Mouse (Mus musculus) subcutaneous adipose tissue, adult 2 months (tissue): ENCODE data around the gene Ndufc2. TPM values are rescaled to one million over a fixed set of nuclear protein-coding genes. Genes with fewer than 3 reads are reported as not detected.

ENCODE experiments used
- polyA plus RNA-seq: library from polyadenylated mRNA; depleted of rRNA; stranded (reverse); fragments of >200 nt; gene quantifications from 2 replicates; pipeline ENCODE4 v1.2.3, GENCODE M21; 2012; ENCODE audit warnings: low replicate concordance; rRNA removed

The Ndufc2 gene
- polyA plus RNA-seq, result 163 and 166 TPM in 2 replicates

GRCm38 (mm10) chr7:97399960-97400715, at the start of gene Ndufc2:
Ndufc2 (plus strand) TSS chr7:97400003.

GRCm38 (mm10) chr7:97416906-97417777, 17.3 kb downstream of the Ndufc2 start, which contains the start of gene Thrsp:
Thrsp (minus strand) TSS chr7:97417730.

GRCm38 (mm10) chr7:97451023-97451422, 51.2 kb downstream of the Ndufc2 start, which contains the start of gene Kctd14:
Kctd14 (plus strand) TSS chr7:97451323.

Other genes starting within 250 kb of the Ndufc2 start
- gene Usp35, start 68.0 kb upstream of the Ndufc2 start, polyA plus RNA-seq, result 13.3 and 13.4 TPM in 2 replicates
- gene Kctd21, start 67.7 kb upstream of the Ndufc2 start, polyA plus RNA-seq, result 11.5 and 14.2 TPM in 2 replicates
- 15.7 and 22.6 TPM in 2 replicates for gene Alg8, start 28.4 kb upstream of the Ndufc2 start, polyA plus RNA-seq
- 1,808 and 3,120 TPM in 2 replicates for gene Thrsp, start 17.7 kb downstream of the Ndufc2 start, polyA plus RNA-seq
- 0.76 and 15.4 TPM in 2 replicates for gene Kctd14, start 51.3 kb downstream of the Ndufc2 start, polyA plus RNA-seq
- 130 and 135 TPM in 2 replicates for gene Ints4, start 81.0 kb downstream of the Ndufc2 start, polyA plus RNA-seq
- 64.8 and 129 TPM in 2 replicates for gene Aamdc, start 179.5 kb downstream of the Ndufc2 start, polyA plus RNA-seq
- gene Rsf1, start 179.9 kb downstream of the Ndufc2 start, polyA plus RNA-seq, result 1.6 and 3.5 TPM in 2 replicates